Mouse (Mus musculus) ovary, postnatal 10 days (tissue): ENCODE data around the gene Hist1h3i.

Experiments
- DNase-seq: peaks from one replicate; pipeline ENCODE4 v3.0.0; 2022; ENCODE audit warnings: low spot score

Gene Hist1h3i

DNA sequence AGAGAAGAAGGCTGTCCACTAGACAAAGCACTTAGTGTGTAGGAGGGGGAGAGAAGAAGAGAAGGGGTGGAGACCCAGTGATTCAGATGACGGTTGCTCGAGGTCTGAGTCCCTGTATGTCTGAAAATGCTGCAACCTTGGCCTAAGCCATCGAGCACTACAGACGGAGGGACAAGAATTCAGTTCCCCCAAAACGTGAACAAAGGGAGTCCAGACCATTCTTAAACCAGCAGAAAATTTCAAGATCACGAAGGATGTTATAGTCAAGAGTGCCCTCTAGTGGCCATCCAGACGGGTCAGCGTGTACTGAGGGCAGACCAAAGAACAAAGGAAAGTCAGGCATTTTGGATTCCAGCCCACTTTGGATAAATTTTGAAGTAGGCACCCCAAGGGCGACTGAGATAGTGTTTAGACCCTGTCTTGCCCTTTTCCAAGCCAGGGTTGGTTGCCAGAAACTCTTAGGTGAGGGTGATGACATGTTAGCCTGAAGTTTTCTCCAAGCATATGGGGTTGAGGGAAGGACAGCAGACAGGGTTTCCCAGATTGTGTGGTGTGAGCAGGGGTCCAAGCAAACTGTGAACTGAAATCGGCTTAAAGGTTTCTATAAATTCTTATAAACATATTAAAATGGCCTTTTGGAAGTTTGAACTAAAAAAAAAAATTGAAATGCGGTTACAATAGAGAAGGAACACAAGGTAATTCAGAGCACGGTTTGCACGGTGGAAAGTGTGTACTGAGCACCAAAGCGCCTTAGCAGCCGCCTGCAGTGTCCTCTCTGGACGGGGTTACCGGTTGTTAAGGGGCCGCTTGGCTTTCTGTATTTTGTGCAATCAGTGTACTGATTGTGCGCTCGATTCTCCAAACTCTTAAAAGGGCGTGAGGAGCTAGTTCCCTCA, 48.9 kb downstream of the Hist1h3i start:
- DNase-seq, result no peak

DNA sequence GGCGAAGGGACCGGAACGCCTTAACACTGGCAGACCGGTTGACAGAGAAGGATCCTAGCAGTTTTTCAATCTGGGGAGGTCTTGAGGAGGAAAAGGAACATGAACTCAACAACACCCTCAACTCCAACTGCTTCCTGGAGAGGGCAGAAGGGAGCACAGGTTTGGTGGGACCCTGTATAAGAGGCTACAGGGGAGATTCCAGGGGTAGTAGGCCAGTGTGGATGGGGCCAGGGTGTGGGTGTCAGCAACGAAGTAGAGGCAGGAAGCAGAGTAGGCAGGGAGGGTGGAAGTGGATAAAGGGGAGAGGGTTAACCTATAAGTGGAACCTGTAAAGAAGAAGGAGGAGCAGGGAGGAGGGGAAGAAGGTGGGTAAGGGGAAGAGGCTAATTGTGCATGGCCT, 49.7 kb downstream of the Hist1h3i start:
- DNase-seq, result no peak
